Mouse (Mus musculus) erythroblast, adult 5-6 weeks (primary cell): ENCODE results near the gene Cdh23. TPM values are rescaled to one million over a fixed set of nuclear protein-coding genes. Genes with fewer than 3 reads are reported as not detected.

Experiments used
- ATAC-seq: replicated peaks from 2 replicates; pipeline ENCODE4 v1.8.0; 2016; ENCODE audit warnings: moderate number of reproducible peaks, mild to moderate bottlenecking, moderate TSS enrichment, inconsistent platforms; ENCODE audit not compliant: poor library complexity, low FRiP score, severe bottlenecking
- total RNA-seq, 2 experiments: library from RNA; stranded (forward) in 1 of 2; stranded (reverse) in 1 of 2; fragments of 150-400 nt in 1 of 2; fragments of 200-764, 138-1000 nt in 1 of 2; gene quantifications; 2 replicates each; pipeline versions ENCODE4 v1.2.3 to v1.2.4; 2015 to 2017; ENCODE audit warnings: low replicate concordance in 2 of 2

Cdh23 gene
- total RNA-seq, 2 experiments from 2014 or later = 0.26 TPM; not detected in 1

GRCm38 (mm10) chr10:60351761-60352455 lies 344.4 kb downstream of the Cdh23 start:
- 0 out of 2 replicates have a peak, but pooled peaks have one; percentile 12 for ATAC-seq

GRCm38 (mm10) chr10:60351248-60351647 lies 345.0 kb downstream of the Cdh23 start:
- ATAC-seq = no peak

GRCm38 (mm10) chr10:60350805-60351167 lies 345.5 kb downstream of the Cdh23 start:
- peak; percentile 58 for ATAC-seq

- ATAC-seq = no peak
Measured at GRCm38 (mm10) chr10:60350077-60350804, 346.0 kb downstream of the Cdh23 start.

- ATAC-seq = peak; percentile 68
Measured at GRCm38 (mm10) chr10:60349644-60350043, 346.6 kb downstream of the Cdh23 start.

GRCm38 (mm10) chr10:60349056-60349455 lies 347.2 kb downstream of the Cdh23 start:
- ATAC-seq = peak; percentile 22

GRCm38 (mm10) chr10:60347768-60348610 lies 348.3 kb downstream of the Cdh23 start:
- ATAC-seq = peak; percentile 29

- peak; percentile 51 for ATAC-seq
Measured at GRCm38 (mm10) chr10:60346701-60347405, 349.4 kb downstream of the Cdh23 start, which contains the start of gene Vsir. Gene Vsir, plus strand, starts transcription at chr10:60346851.

- no peak for ATAC-seq
Measured at GRCm38 (mm10) chr10:60346056-60346455, 350.2 kb downstream of the Cdh23 start.

- no peak for ATAC-seq
Measured at GRCm38 (mm10) chr10:60344111-60344510, 352.2 kb downstream of the Cdh23 start.

- ATAC-seq = no peak
Measured at GRCm38 (mm10) chr10:60341528-60341927, 354.8 kb downstream of the Cdh23 start.

GRCm38 (mm10) chr10:60335021-60335420 lies 361.3 kb downstream of the Cdh23 start:
- ATAC-seq = no peak

- no peak for ATAC-seq
Measured at GRCm38 (mm10) chr10:60334583-60334982, 361.7 kb downstream of the Cdh23 start.

- no peak for ATAC-seq
Measured at GRCm38 (mm10) chr10:60328963-60329650, 367.2 kb downstream of the Cdh23 start.

- no peak for ATAC-seq
Measured at GRCm38 (mm10) chr10:60316166-60316565, 380.1 kb downstream of the Cdh23 start.

GRCm38 (mm10) chr10:60313606-60314005 lies 382.7 kb downstream of the Cdh23 start:
- ATAC-seq = no peak

GRCm38 (mm10) chr10:60310629-60311028 lies 385.7 kb downstream of the Cdh23 start:
- ATAC-seq = no peak

GRCm38 (mm10) chr10:60304854-60305628 lies 391.2 kb downstream of the Cdh23 start:
- peak; percentile 86; the same call in 1 of the 2 replicates for ATAC-seq
